Mouse (Mus musculus) intestine, embryonic 14.5 days (tissue): Measurements from ENCODE around the gene Npepl1. TPM values are rescaled to one million over a fixed set of nuclear protein-coding genes. Genes with fewer than 3 reads are reported as not detected.

ENCODE experiments used
- ATAC-seq: fragments of 200-750 bp; cut with Nextera tagmentation; replicated peaks from 2 replicates; pipeline ENCODE4 v1.8.0; 2017; ENCODE audit warnings: low read depth, moderate number of reproducible peaks, moderate TSS enrichment, moderate library complexity; ENCODE audit not compliant: low FRiP score, low TSS enrichment
- DNase-seq: peaks from one replicate; pipeline ENCODE4 v3.0.0-alpha.2; 2018; ENCODE audit warnings: low spot score
- H3K27ac ChIP-seq: fragments of 300-500 bp; sonication (generic); 2 replicates; pipeline ENCODE4 v1.5.1; 2014; ENCODE audit warnings: low read depth, mild to moderate bottlenecking, control low read depth
- H3K27me3 ChIP-seq: fragments of 300-500 bp; sonication (generic); replicated peaks from 2 replicates; pipeline ENCODE4 v1.6.1; 2014; ENCODE audit warnings: low read length, control low read depth; ENCODE audit not compliant: control insufficient read depth, insufficient read depth
- H3K36me3 ChIP-seq: fragments of 300-500 bp; sonication (generic); 2 replicates; pipeline ENCODE4 v1.6.1; 2014; ENCODE audit warnings: low read length, control low read depth; ENCODE audit not compliant: control insufficient read depth, insufficient read depth
- H3K4me1 ChIP-seq: fragments of 300-500 bp; sonication (generic); replicated peaks from 2 replicates; pipeline ENCODE4 v1.6.1; 2014; ENCODE audit warnings: low read length, control low read depth, mixed read lengths; ENCODE audit not compliant: control insufficient read depth, insufficient read depth
- H3K4me2 ChIP-seq: fragments of 300-500 bp; sonication (generic); 2 replicates; pipeline ENCODE4 v1.6.1; 2014; ENCODE audit warnings: low read length
- H3K4me3 ChIP-seq: fragments of 300-500 bp; sonication (generic); 2 replicates; pipeline ENCODE4 v1.5.1; 2014; ENCODE audit warnings: low read depth, low read length, control low read depth, mixed read lengths
- H3K9ac ChIP-seq: fragments of 300-500 bp; sonication (generic); 2 replicates; pipeline ENCODE4 v1.6.1; 2014; ENCODE audit warnings: mild to moderate bottlenecking, low read length
- H3K9me3 ChIP-seq: fragments of 300-500 bp; sonication (generic); 2 replicates; pipeline ENCODE4 v1.6.1; 2016; ENCODE audit warnings: low read length, control low read depth; ENCODE audit not compliant: control insufficient read depth
- WGBS: fragments of 180-500 bp; shearing (Covaris S2); extraction: QIAGEN DNeasy Blood & Tissue Kit; methylation state at CpG from one replicate; pipeline ENCODE4 v1.1.7; 2014; 5-methylcytosine and 5-hydroxymethylcytosine counted together
- polyA plus RNA-seq: library from polyadenylated mRNA; unstranded; fragments of >200 nt; fragmentation: Nextera tagmentation; extraction: Ambion mirVana; gene quantifications from 2 replicates; pipeline ENCODE4 v1.2.1, GENCODE M21; 2014

Gene Npepl1
- polyA plus RNA-seq, 1 experiment from 2014 or later, result 59.9 TPM

DNA sequence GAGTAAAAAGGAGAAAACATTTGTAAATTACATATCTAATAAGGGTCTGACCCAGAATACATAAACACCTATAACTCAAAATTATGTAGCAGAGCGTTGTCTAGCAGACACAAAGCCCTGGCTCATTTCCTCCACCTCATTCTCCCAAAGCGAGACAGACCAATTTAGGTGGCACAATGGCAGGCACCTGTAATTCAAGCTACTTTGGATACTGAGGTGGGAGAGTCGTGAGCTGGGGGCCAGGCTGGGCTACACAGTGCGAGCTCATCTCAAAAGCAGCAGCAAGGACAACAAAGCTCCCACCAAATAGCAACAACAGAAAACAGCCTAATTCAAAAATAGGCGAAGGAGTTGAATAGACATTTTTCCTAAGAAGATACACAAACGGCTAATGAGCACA, 18.8 kb downstream of the Npepl1 start:
- WGBS, result 83% methylated on average over 6 of the region's 6 CpGs

GRCm38 (mm10) chr2:174130468-174131097, 20.4 kb downstream of the Npepl1 start:
- Histone ChIP-seq H3K9me3 (no peaks in the 10 kb centered on the region), H3K27ac (no peak overlapping the region), H3K36me3 (no peaks in the 10 kb centered on the region), H3K27me3 (no peaks in the 10 kb centered on the region), H3K4me3 (no peak overlapping the region), H3K4me2 (no peak overlapping the region), H3K4me1 (peaks cover 11% of the 10 kb centered on the region; the same call in 1 of the 2 replicates), H3K9ac (no peak overlapping the region)
- 74% methylated on average over 8 of the region's 8 CpGs for WGBS
- DNase-seq, result no peak
- no peak for ATAC-seq

More for the DNA sequence above, 18.8 kb downstream of the Npepl1 start:
- no peak overlapping the region for H3K4me3 ChIP-seq
- H3K4me1 ChIP-seq, result peaks cover 11% of the 10 kb centered on the region; the same call in 1 of the 2 replicates
- peaks cover 4% of the 10 kb centered on the region for H3K36me3 ChIP-seq
- H3K27me3 ChIP-seq, result no peaks in the 10 kb centered on the region
- DNase-seq (no peak), ATAC-seq (no peak)
- no peak overlapping the region for H3K4me2 ChIP-seq
- H3K27ac ChIP-seq, result no peak overlapping the region
- no peak overlapping the region for H3K9ac ChIP-seq
- no peaks in the 10 kb centered on the region for H3K9me3 ChIP-seq

GRCm38 (mm10) chr2:174132413-174132969, 22.3 kb downstream of the Npepl1 start:
- no peak overlapping the region for H3K9ac ChIP-seq
- WGBS, result 73% methylated on average over 8 of the region's 8 CpGs
- no peaks in the 10 kb centered on the region for H3K27me3 ChIP-seq
- H3K9me3 ChIP-seq, result no peaks in the 10 kb centered on the region
- no peaks in the 10 kb centered on the region for H3K36me3 ChIP-seq
- no peaks in the 10 kb centered on the region for H3K4me1 ChIP-seq
- no peak overlapping the region for H3K4me2 ChIP-seq
- H3K4me3 ChIP-seq, result no peak overlapping the region
- ATAC-seq (no peak), DNase-seq (no peak)
- H3K27ac ChIP-seq, result no peak overlapping the region

DNA sequence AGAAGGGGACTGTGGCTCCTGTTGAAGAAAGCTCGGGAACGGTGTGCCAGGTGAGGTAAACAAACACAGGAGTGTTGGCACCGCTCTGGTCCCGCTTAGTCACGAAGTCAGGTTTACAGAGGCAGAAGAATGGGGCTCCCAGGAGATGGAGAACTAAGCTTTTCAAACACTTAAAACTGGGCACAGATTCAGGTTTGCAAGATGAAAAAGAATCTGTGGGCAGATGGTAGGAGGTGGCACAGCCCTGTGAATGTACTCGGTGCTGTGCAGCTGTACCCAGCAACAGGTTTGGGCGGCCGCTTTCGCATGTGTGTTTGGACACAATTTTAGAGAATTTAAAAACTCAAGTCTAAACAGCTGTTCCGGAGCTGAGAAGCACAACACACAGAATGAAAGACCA, 48.9 kb downstream of the Npepl1 start:
- WGBS, result 85% methylated on average over 10 of the region's 10 CpGs
- ATAC-seq, result no peak
- H3K9me3 ChIP-seq, result no peaks in the 10 kb centered on the region

DNA sequence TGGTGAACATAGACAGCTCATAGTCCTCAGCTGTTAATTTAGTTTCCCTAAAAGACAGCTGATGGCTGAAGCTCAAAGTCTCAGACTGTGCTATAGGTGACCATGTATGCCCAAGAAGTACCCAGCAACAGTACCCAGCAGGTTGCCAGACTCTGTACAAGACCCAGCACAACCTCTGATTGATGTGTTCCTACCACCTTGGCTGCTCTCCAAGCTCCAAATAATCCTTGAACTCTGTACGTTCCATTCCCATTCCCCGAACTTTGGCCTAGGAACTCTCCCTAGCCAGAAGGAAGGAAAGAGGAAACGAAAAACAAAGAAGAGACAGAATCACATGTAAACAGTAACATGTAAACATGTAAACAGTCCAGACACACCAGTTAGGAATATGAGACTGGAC, 50.3 kb downstream of the Npepl1 start:
- Histone ChIP-seq H3K4me1 (no peaks in the 10 kb centered on the region), H3K27ac (no peak overlapping the region), H3K27me3 (no peaks in the 10 kb centered on the region), H3K36me3 (no peaks in the 10 kb centered on the region), H3K9ac (no peak overlapping the region), H3K4me3 (no peak overlapping the region), H3K4me2 (no peak overlapping the region), H3K9me3 (no peaks in the 10 kb centered on the region)
- 72% methylated on average over 3 of the region's 3 CpGs for WGBS
- no peak for ATAC-seq
- DNase-seq, result no peak

More for the DNA sequence above, 48.9 kb downstream of the Npepl1 start:
- H3K27ac ChIP-seq, result no peak overlapping the region
- H3K4me1 ChIP-seq, result no peaks in the 10 kb centered on the region
- no peak for DNase-seq
- no peak overlapping the region for H3K4me3 ChIP-seq
- H3K9ac ChIP-seq, result no peak overlapping the region
- no peaks in the 10 kb centered on the region for H3K27me3 ChIP-seq
- no peaks in the 10 kb centered on the region for H3K36me3 ChIP-seq
- no peak overlapping the region for H3K4me2 ChIP-seq

Other genes starting within 250 kb of the Npepl1 start
- gene Stx16, start 34.0 kb upstream of the Npepl1 start, polyA plus RNA-seq, result 9.2 and 10.0 TPM in 2 replicates
- gene Gnas, start 174.0 kb downstream of the Npepl1 start, polyA plus RNA-seq, result 1,658 and 1,793 TPM in 2 replicates
- gene Gm20721, start 236.4 kb downstream of the Npepl1 start, polyA plus RNA-seq, result 8.2 and 12.6 TPM in 2 replicates